Mouse (Mus musculus) NIH3T3 (cell line): Measurements from ENCODE around the gene Gm5868.
A peak's percentile ranks its signal among the peaks of the same experiment; 100 is the strongest.
"Not testable (repeated sequence)": the region's sequence is repeated elsewhere in the genome, so short reads cannot be mapped to it uniquely, and the experiment has no call there.

Experiments
- DNase-seq: peaks from one replicate; pipeline ENCODE4 v3.0.0-alpha.2; 2012; ENCODE audit warnings: low read depth

Gene Gm5868

DNA sequence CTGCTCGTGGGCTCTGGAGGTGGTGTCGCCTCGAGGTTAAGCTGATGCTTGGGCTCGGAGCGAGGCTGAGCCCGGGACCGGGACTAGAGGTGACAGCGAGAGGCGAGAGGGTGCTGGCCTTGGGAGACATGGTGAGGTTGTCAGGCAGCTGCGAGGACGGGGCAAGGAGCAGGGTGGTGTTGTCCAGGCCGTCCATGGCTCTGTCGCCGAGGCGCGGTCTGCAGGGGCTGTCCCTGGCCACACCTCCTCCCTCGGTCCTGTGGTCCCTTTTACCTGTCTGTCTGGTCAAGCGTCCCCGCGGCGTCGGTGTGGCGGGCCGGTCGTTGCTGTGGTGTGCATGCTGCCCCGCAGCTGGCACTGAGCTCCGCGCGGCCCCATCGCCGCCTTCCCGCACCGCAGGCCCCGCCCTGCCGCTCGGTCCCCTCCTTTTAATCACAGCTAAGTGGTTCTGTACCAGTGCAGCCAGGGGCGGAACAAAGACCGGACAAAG, at the start of gene Gm5868:
Gene Gm5868 (minus strand): TSS at position 360 of the 490 bp plus-strand sequence.
- DNase-seq = no peak

DNA sequence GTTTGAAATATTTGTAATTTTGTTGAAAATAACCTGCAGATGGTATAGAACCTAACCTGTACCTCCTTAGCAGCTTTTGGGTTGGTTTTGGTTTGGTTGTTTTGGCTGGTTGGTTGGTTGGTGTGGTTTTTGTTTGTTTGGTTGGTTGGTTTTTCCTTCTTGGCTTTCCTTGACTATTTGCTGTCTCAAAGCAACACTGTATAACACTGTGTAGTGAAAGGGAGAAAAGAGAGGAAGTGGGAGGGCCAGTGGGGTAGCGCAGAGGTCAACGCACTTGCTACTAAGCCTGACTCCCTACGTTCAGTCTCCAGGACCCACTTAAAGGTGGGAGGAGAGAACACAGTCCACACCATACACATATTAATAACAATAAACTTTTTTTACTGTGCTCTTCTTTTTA, 49.2 kb upstream of the Gm5868 start:
- no peak for DNase-seq

DNA sequence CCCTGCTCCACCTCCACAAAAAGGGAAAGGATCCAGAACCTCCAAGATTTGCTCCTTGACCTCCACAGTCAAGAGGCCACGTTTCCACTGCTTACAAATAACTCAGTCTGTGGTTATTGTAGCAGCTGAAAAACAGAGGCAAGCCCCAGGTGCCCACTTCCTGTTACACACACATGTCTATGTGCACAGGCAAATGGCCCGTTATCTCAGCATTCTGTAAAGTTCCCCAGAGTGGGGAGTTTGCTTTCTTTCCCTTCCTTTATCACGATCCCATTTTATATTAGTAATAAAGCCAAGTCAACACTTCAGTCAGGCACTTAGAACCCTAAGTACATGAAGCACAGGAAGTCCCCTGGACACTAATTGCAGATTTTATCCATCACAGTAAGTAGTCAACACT, 48.8 kb upstream of the Gm5868 start:
- DNase-seq = no peak

DNA sequence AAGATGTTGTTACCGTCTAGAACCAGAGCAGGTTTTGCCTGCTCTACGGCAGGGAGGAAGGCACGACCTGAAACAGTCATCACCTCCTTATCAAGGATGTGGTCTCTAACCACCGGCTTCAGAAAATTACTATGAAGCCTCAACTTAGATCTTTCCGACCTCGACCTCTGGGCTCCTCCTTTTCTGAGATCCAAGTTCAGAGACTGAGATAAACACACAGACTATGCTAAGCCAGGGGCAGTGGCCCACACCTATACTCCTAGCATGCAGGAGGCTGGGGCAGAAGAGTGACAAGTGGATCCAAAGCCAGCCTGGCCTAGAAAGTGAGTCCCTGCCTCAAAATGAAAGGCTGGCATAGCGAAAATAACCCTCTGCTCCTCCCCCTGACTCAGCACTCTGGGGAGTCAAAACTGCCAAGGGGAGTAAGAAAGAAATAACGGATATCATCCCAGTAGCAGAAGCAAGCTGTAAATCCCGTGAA, 47.5 kb upstream of the Gm5868 start:
- peak; percentile 27 for DNase-seq

DNA sequence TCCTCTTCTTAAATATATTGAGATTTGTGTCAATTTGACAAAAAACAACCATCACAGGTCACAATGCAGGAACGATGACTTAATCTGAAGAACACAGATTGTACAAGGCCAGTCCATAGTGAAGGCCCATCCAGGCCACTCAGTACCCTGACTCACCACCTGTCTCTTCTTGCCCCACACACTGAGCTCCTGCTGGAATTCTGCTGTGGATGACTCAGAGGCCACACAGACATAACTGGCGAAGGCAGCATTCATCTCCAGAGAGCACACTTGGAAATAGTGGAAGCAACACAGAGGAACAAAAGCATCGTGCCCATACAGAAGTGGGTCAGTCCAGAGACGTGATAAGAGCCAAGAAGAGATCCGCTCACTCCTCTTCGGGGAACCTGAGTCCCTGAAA, 42.7 kb upstream of the Gm5868 start:
- peak; percentile 61 for DNase-seq

DNA sequence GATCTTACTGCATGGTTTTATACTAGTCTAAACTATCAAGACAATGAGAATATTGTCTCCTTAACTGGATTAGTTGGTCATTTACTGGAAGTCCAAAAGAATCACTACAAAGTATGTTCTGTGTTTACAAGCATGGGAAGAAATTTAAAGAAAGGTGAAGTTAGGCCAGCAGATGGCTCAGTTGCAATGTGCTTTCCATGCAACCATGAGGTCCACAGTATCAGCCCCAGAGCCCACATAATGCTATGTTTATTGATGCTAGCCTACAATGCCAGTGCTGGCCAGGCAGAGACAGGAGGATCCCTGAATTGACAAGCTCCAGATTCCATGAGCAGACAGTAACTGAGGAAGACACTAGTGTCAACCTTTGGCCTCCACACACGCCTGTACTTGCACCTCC, 33.7 kb upstream of the Gm5868 start:
- DNase-seq = peak; percentile 17

DNA sequence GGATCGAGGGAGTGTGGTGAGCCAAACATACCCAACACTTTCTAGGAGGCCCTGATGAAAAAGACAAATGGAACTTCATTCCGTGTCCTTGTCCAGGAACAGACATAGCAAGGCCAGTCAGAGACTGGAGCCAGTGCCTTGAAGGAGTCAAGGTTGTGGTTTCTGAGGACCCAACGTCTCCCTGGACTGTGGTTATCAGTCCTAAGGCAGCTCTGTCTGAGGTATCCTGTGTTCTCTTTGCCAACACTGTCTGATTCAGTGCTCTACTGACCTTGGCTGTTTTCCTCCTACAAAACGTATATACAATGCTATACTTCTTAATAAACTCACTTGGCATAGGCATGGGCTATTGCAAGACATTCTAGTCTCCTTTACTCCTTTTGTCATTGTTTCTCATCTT, 30.1 kb upstream of the Gm5868 start:
- DNase-seq = no peak

DNA sequence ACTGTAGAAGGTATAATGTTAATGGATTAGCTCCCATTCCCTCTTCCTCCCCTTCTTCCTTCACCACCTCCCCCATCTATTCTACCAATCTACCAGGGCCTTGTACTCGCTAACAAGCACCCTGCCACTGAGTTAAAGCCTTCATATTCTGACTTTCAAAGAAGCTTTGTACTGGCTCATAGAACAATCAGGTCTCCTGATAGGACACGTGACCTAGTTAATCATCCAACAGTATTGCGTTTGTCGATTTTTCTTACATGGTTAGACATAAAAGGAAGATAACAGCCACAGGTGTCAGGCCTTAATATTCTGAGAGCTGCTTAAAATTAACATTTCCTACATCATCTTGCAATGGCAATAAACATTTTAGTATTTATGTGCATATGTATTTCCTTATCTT, 15.8 kb upstream of the Gm5868 start:
- no peak for DNase-seq

DNA sequence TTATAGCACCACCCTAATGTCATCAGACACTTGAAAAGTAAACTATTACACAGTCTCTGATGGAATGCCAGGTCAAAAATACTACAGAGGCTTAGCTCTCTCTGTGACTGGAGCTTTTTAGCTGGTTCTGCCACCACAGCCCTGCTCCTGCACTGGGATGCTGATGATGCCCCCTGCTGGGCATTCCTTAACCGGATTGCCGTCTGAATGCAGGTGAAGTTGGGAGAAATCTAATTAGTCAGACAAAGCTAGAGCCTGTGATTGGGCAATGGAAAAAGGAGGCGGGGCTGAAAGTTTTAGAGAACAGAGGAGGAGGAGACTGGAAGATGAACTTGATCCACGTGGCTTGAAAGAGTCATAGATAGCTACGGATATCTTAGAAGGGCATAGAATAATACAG, 13.7 kb upstream of the Gm5868 start:
- peak; percentile 71 for DNase-seq

DNA sequence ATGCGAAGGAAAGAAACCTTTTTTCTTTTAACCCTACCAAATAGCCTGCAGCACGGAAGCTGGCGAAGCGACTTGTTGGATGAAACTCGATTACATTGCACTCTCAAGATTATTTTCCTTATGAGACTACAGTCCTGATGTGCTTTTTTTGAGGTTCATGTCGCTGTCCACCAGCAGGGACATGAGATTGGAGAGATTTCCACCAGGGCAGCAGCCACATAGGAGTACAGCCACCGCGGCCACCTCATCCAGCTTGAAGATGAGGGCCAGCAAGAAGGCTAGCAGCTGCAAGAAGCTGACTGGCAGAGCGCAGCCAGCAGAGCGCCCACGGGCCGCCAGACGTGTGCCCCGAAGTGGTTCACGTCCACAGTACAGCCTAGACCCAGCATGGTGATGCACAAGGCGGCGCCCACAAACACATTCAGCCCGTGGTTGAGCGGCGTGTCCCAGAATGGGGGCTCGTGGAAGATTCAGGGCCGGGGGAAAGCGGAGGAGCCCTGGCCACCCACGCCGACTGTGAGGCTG, 622 bp downstream of the Gm5868 start:
- not testable (repeated sequence) for DNase-seq

DNA sequence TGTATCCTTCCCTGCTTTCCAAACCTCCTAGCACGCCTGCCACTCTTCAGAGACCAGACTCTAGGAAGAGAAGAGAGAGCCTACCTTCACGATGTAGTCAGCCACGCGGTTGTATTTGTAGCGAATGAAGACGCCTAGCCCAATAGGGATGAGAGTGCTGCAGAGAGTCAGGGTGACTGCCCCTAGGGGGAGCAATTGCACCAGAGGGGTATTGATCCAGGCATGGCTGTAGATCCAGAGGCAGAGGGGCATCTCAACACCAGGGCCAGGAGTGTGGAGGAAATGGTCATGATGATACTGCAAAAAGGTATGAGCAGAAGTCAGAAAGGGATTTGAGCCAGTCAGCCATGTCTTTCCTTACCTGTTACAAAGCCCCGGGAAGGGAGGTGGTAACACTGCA, 1.2 kb downstream of the Gm5868 start:
- not testable (repeated sequence) for DNase-seq

DNA sequence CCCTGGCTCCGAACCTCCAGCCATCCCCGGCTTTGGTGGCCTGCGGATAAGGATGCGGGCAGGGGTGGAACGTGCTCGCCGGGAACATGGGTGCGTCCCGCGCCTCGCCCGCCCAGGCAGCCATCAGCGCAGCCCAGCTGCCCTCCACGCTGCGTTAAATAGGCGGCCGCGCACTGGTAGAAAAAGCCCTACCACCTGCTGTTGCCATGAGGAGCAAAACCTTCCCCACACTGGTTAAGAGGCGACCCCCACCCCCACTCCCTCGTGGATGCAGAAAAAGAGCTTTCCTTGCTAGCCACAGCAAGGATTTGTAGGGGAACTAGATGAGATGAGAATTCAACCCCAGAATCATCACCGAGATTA, 6.4 kb downstream of the Gm5868 start, which contains the start of gene Zar1:
Gene Zar1 (minus strand): TSS at position 285 of the 363 bp plus-strand sequence.
- not testable (repeated sequence) for DNase-seq

DNA sequence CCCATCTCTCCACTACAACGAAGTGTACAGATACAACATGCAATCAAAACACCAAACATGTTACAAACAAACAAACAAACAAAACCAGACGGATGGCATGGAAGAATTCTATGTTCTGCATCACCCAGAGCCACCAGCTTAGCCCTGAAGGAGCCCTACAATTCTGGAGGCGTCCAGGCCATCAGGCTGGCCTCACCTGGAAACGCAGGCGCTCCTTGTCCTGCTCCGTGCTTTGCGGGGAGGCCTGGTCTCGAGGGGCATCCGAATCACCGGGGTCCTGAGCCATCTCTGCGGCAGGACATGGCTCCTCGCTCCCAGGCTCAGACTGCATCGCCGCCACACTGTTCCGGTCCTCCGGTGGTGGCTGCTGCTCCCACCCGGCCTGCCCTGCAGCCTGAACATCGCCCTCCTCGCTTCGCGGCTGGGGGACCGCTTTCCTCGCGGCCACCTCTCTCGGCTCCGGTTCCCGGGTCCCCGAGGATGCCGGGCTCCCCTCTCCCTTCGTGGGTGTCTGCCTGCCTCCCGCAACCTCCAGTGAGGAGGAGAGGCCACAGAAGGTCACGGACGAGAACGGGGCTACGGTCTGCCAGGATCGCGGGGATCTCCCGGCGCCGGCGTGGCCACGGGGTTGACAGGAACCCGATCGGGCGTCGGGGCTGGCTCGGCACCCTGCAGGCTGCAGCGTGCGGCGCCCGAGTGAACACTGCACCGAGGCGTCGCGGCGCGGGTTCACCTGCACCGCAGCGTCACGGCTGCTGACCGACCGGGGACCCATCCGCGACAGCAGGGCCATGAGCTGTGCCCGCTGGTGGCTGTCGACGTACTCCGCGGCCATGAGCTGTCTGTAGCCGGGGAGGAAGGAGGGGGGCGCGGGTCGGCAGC, 7.0 kb downstream of the Gm5868 start:
- DNase-seq = not testable (repeated sequence)

DNA sequence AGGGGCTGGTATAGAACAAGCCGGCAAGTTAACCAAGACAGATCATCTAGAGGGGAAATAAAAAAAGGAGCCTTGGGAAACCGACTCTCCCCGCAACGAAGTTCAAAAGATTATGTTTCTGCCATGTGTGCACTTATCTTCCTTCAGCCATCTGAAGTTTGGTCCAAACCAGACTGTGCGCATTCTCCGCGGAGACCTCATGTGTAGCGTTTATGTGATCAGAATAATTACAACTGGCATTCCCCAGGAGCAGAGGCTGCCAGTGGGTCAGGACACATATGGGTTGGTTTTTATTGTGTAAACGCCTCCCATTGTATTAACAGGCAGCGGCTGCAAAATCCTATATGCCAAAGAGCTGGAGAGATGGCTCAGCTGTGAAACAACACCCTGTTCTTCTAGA, 7.8 kb downstream of the Gm5868 start:
- DNase-seq = not testable (repeated sequence)

DNA sequence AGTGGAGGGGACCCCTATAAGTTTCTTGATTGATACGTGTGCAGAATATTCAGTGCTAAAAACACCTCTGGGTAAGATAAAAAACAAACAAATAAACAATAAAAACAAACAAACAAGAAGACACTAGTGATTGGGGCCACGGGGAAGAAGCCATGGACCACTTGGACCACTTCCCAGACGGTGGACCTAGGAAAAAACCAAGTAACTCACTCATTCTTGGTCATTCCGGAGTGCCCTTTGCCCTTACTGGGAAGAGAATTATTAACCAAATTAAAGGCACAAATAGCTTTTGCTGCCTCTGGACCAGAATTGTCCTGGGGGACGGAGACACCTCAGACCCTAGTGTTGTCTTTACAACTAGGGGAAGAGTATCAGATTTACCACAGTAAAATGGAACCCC, 21.7 kb downstream of the Gm5868 start:
- no peak for DNase-seq

DNA sequence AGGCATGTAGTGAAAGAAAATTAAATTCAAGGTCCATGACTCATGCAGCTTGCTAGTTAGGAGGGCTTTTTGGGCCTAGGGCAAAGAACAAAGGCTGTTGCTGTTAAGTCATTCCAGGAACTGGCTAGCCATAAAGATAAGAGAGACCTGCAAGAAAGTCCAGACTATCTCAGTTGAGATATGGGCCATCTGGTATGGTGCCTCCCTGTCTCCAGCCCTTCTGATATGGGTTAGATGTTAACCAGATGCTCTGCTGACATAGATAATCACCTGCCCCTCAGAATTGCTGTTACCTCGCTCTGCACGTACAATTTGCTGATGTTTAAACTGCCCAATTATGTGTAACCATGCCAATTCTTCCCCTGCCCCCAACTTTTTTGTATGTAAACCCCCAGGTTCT, 24.2 kb downstream of the Gm5868 start:
- not testable (repeated sequence) for DNase-seq

DNA sequence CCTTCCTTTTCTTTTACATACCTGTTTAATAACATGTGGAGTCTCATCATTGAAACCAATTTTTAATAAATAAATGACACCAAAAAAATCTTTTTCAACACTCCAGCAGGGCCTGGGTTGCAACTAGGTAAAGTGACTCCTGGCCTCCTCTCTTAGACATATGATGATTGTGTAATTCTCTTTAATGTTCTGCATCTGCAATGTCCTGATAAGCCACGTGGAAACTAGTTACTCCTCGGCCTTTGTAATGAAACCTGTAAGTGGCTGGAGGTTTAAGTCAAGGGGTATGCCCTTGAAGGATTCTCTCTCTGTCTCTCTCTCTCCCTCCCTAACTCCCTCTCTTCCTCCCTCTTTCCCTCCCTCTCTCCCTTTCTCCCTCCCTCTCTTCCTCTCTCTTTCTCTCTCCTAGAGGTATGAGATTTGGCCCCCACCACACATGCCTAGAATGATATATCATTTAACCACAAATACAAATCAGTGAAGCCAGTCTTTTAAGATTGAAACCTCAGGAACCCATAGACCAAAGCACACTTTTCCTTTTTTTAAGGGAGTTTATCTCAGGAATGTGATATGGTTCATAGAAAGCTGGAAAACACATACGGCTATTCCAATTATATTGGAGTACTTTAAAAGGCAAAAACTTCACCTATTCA, 26.2 kb downstream of the Gm5868 start:
- DNase-seq = no peak

DNA sequence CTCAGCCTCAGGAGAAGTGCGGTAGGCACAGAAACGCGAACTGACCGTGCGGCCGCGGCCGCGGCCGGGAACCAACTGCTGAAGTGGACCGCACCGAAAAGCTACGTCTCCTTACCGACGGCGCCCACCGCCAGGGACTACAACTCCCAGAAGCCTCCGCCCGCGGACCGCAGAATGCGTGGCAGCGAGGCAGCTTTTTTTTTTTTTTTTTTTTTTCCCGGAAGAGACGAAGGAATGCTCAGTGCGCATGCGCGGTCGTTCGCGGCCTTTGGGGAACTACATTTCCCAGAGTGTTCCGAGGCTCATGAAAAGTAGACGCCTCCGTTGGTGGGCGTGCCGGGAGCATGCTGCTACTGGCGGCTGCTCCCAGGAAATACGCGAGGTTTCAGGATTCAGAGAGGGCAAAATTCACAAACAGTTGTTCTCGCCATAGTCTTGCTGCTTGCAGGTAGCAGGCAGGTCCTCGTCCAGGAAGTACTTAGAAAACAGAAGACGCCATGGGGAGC, 27.8 kb downstream of the Gm5868 start, which contains the start of gene Nfxl1:
Gene Nfxl1 (minus strand): TSS at position 141 of the 506 bp plus-strand sequence.
- DNase-seq = peak; percentile 100

DNA sequence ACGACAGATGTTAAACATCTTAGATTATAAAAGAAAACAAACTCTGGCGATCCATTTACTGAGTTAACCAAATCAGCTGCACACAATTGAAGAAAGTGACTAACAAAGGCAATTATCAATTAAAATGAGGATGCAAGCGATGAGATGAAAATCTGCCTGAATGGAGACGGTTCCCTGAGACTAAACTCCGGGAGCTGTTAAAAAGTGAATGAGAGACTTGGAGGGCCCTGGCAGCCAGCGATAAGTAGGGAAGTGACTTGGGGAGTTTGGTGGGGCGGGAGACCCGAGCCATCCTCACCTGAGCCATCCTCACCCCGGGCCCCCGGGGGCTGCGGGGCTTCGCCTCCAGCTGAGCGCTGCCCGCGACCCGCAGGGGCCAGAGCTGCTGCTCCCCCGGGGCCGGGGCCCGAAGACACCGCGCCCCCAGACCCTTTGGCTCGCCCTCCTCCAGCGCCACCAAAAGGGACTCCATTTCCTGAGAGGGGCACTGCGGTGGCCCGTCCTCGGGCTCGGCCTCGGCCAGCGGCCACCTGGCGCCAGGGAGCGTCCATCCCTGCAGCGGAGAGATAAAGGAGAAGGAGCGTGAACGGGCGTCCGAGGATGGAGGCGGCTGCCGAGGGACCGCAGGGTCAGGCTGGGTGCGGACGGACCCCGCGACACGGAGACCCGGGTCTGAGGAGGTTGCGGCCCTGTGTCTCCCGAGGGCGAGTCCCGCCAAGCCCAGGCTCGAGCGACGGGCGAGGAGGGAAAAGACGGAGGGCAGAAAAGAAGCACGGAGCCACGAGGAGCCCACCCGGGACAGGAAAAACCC, 28.4 kb downstream of the Gm5868 start:
- DNase-seq = peak; percentile 25

DNA sequence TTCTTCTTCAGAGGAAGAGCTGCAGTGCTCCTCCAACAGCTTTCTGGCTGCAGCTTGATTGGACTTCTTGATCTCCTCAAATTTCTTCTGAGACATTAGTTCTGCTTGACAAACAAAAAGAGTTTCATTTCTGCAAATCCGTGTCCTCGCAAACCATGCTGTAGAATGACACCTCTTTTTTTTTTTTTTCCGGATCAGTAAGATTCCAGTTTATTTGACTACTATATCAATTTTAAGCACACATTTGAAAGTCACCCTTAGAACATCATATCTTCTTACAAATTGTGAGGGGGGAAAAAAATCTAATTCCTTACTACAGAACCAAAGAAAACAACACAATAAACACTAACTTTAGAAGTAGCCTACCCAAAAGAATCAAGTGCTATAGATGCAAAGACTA, 31.1 kb downstream of the Gm5868 start:
- no peak for DNase-seq

DNA sequence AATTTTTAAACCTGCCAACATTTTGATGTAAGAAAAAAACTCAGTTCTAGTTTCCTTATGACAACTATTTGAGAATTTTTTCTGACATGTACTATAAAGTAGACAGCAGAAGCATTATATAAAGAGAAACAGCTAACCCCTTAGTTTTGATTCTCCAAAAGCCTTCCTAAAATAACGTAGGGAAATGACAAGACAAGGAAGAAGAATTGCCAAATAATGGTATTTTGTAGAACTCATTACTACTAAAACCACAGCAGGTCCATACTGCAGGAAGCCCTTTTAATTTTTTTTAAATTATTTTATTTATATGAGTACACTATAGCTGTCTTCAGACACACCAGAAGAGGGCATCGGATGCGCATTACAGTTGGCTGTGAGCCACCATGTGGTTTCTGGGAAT, 36.1 kb downstream of the Gm5868 start:
- DNase-seq = peak; percentile 13
